27 mouse cellular contexts compared by ENCODE assay signal in the genomic region with DNA sequence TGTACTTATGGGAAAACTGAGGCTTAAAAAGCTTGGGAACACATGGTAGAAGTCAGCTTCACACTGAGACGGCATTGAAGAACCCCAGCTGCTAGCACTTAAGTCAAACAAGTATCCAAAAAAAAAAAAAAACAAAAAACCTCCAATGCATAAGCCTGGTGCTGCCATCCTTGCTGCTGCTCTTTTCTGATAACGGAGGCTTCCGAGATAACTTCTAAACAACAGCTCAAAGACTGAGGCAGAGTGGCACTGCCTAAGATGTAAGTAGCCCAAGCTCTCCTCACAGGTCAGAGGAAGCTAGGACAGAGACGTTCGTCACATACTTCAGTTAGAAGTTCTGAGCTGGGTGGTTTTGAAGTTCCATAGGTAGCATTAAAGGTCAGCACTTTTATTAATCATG.
DNase-seq lines count a peak whose midpoint lies in the region; ATAC-seq lines count a peak whose summit lies in the region.
"Had no signal": no experiment of that assay in that cellular context is flagged by ENCODE, and none has a peak within 500 bp of the region (broad histone marks: within the 10 kb centered on the region; RNA-seq: fewer than 3 reads in every experiment).

No protein-coding gene starts in this region.

- H3K27ac ChIP-seq in liver, embryonic 11.5 days (ENCODE audit: low read depth, low read length), result no peak overlapping the region
- no peak overlapping the region for H3K27ac ChIP-seq in liver, embryonic 16.5 days (ENCODE audit: low read length)
- H3K27ac ChIP-seq: embryonic facial prominence, embryonic 13.5 days; gastrocnemius, adult 2 months; heart, embryonic 13.5 days; hindbrain, embryonic 15.5 days; kidney, embryonic 15.5 days; lung, embryonic 15.5 days; midbrain, embryonic 13.5 days had no signal

- H3K36me3 ChIP-seq in liver, embryonic 11.5 days (ENCODE audit: control insufficient read depth, insufficient read depth, low read length), result no peaks in the 10 kb centered on the region; the same call in 1 of the 2 replicates
- no peaks in the 10 kb centered on the region; the same call in 1 of the 2 replicates for H3K36me3 ChIP-seq in liver, embryonic 16.5 days (ENCODE audit: control insufficient read depth, insufficient read depth)

- peaks cover 3% of the 10 kb centered on the region; the same call in 1 of the 2 replicates for H3K4me1 ChIP-seq in liver, embryonic 11.5 days (replicated peaks; ENCODE audit: control insufficient read depth, insufficient read depth, low read length)
- H3K4me1 ChIP-seq in liver, embryonic 16.5 days (ENCODE audit: control insufficient read depth, low read depth, low read length), result peaks cover 5% of the 10 kb centered on the region; the same call in 1 of the 2 replicates
- H3K4me1 ChIP-seq: embryonic facial prominence, embryonic 13.5 days; heart, embryonic 13.5 days; hindbrain, embryonic 15.5 days; kidney, embryonic 15.5 days; lung, embryonic 15.5 days; megakaryocyte, embryonic 14.5 days; midbrain, embryonic 13.5 days had no signal

- WGBS in liver, embryonic 11.5 days, result 48% methylated on average over 5 of the region's 5 CpGs
- WGBS in liver, embryonic 16.5 days (ENCODE audit: insufficient replicate concordance), result 32% methylated on average over 5 of the region's 5 CpGs

- peak; percentile 22 for DNase-seq in heart, adult 11 months
- no peak for DNase-seq in heart, adult 18-20 months
- no peak for DNase-seq in liver, embryonic 11.5 days (ENCODE audit: low spot score)
- DNase-seq in adipocyte (ENCODE audit: low spot score), result no peak
- DNase-seq in right cerebral cortex, postnatal 14 days, result no peak
- no peak for DNase-seq in cerebellum, postnatal 14 days
- DNase-seq: adrenal gland, postnatal 25 days; cerebellum, adult 8-10 months; gastrocnemius, adult 2 months; gastrocnemius, postnatal 36 days; heart, postnatal 10 days; kidney, adult 11 months; kidney, postnatal 25 days; lung, postnatal 36 days; right cerebral cortex, postnatal 25 days; thymus, postnatal 14 days had no signal

- no peaks in the 10 kb centered on the region for H3K9me3 ChIP-seq in liver, embryonic 11.5 days (ENCODE audit: control insufficient read depth, low read length)
- no peaks in the 10 kb centered on the region for H3K9me3 ChIP-seq in liver, embryonic 16.5 days (replicated peaks; ENCODE audit: control insufficient read depth, low read length)
- H3K9me3 ChIP-seq: embryonic facial prominence, embryonic 13.5 days; heart, embryonic 13.5 days; hindbrain, embryonic 15.5 days; kidney, embryonic 15.5 days; lung, embryonic 15.5 days; megakaryocyte, embryonic 14.5 days; midbrain, embryonic 13.5 days had no signal

- no peak overlapping the region for H3K4me2 ChIP-seq in liver, embryonic 11.5 days
- no peak overlapping the region for H3K4me2 ChIP-seq in liver, embryonic 16.5 days (ENCODE audit: low read depth, low read length)
- H3K4me2 ChIP-seq: embryonic facial prominence, embryonic 13.5 days; heart, embryonic 13.5 days; hindbrain, embryonic 15.5 days; kidney, embryonic 15.5 days; lung, embryonic 15.5 days; midbrain, embryonic 13.5 days had no signal

- no peak overlapping the region for H3K4me3 ChIP-seq in liver, embryonic 11.5 days (ENCODE audit: low read depth, low read length)
- no peak overlapping the region for H3K4me3 ChIP-seq in liver, embryonic 16.5 days (ENCODE audit: low read depth, low read length)
- H3K4me3 ChIP-seq: embryonic facial prominence, embryonic 13.5 days; gastrocnemius, adult 2 months; heart, embryonic 13.5 days; hindbrain, embryonic 15.5 days; kidney, embryonic 15.5 days; lung, embryonic 15.5 days; megakaryocyte, embryonic 14.5 days; midbrain, embryonic 13.5 days had no signal

- ATAC-seq in liver, embryonic 11.5 days (replicated peaks; ENCODE audit: low FRiP score), result peak; percentile 88
- peak; percentile 86 for ATAC-seq in liver, embryonic 16.5 days (ENCODE audit: low read depth)
- ATAC-seq: forebrain, embryonic 16.5 days; inflammation-experienced regulatory T-cells, adult 6 months; midbrain, embryonic 13.5 days had no signal

- no peak overlapping the region for H3K9ac ChIP-seq in liver, embryonic 11.5 days (ENCODE audit: low read depth, low read length)
- H3K9ac ChIP-seq in liver, embryonic 16.5 days (ENCODE audit: low read depth, low read length), result no peak overlapping the region
- H3K9ac ChIP-seq: embryonic facial prominence, embryonic 13.5 days; heart, embryonic 13.5 days; hindbrain, embryonic 15.5 days; kidney, embryonic 15.5 days; lung, embryonic 15.5 days; midbrain, embryonic 13.5 days had no signal

- H3K27me3 ChIP-seq in liver, embryonic 11.5 days (replicated peaks; ENCODE audit: control insufficient read depth, insufficient read depth, low read length), result no peaks in the 10 kb centered on the region
- no peaks in the 10 kb centered on the region for H3K27me3 ChIP-seq in liver, embryonic 16.5 days (ENCODE audit: control insufficient read depth, insufficient read depth, low read depth, low read length)
- H3K27me3 ChIP-seq: CH12.LX; embryonic facial prominence, embryonic 13.5 days; heart, embryonic 13.5 days; hindbrain, embryonic 15.5 days; kidney, embryonic 15.5 days; lung, embryonic 15.5 days; megakaryocyte, embryonic 14.5 days; midbrain, embryonic 13.5 days had no signal
